Mouse (Mus musculus) limb, embryonic 11.5 days (tissue): ENCODE data around the gene Klhl26. TPM values are rescaled to one million over a fixed set of nuclear protein-coding genes. Genes with fewer than 3 reads are reported as not detected.

Experiments used
- ATAC-seq: fragments of 200-750 bp; cut with Nextera tagmentation; 2 replicates; pipeline ENCODE4 v1.8.0; 2017; ENCODE audit warnings: low read depth; ENCODE audit not compliant: insufficient number of reproducible peaks, low FRiP score, low TSS enrichment
- DNase-seq: peaks from one replicate; pipeline ENCODE4 v3.0.0-alpha.2; 2015; ENCODE audit warnings: low spot score
- H3K27ac ChIP-seq: fragments of 300-500 bp; sonication (generic); replicated peaks from 2 replicates; pipeline ENCODE4 v1.5.1; 2014; ENCODE audit warnings: low read depth, mild to moderate bottlenecking, low read length
- H3K27me3 ChIP-seq: fragments of 300-500 bp; sonication (generic); 2 replicates; pipeline ENCODE4 v1.6.1; 2014; ENCODE audit warnings: mild to moderate bottlenecking, low read length, mixed read lengths; ENCODE audit not compliant: control insufficient read depth, insufficient read depth
- H3K36me3 ChIP-seq: fragments of 300-500 bp; sonication (generic); 2 replicates; pipeline ENCODE4 v1.6.1; 2014; ENCODE audit warnings: mild to moderate bottlenecking, low read length, moderate library complexity, mixed read lengths; ENCODE audit not compliant: control insufficient read depth, insufficient read depth
- H3K4me1 ChIP-seq: fragments of 300-500 bp; sonication (generic); 2 replicates; pipeline ENCODE4 v1.6.1; 2014; ENCODE audit warnings: low read length, mixed read lengths; ENCODE audit not compliant: control insufficient read depth, insufficient read depth
- H3K4me2 ChIP-seq: fragments of 300-500 bp; sonication (generic); 2 replicates; pipeline ENCODE4 v1.6.1; 2014; ENCODE audit warnings: low read depth, mild to moderate bottlenecking, moderate library complexity; ENCODE audit not compliant: severe bottlenecking
- H3K4me3 ChIP-seq: fragments of 300-500 bp; sonication (generic); 2 replicates; pipeline ENCODE4 v1.5.1; 2014; ENCODE audit warnings: low read depth, low read length
- H3K9ac ChIP-seq: fragments of 300-500 bp; sonication (generic); 2 replicates; pipeline ENCODE4 v1.6.1; 2014; ENCODE audit warnings: mild to moderate bottlenecking, low read length
- H3K9me3 ChIP-seq: fragments of 300-500 bp; sonication (generic); 2 replicates; pipeline ENCODE4 v1.6.1; 2016; ENCODE audit warnings: low read length; ENCODE audit not compliant: control insufficient read depth
- WGBS: fragments of 180-500 bp; shearing (Covaris S2); extraction: QIAGEN DNeasy Blood & Tissue Kit; methylation state at CpG from one replicate; pipeline ENCODE4 v1.1.7; 2014; 5-methylcytosine and 5-hydroxymethylcytosine counted together
- polyA plus RNA-seq: library from polyadenylated mRNA; unstranded; fragments of >200 nt; fragmentation: Nextera tagmentation; extraction: Ambion mirVana; gene quantifications from 2 replicates; pipeline ENCODE4 v1.2.1, GENCODE M21; 2014

Gene Klhl26
- polyA plus RNA-seq, 1 experiment from 2014 or later = 18.9 TPM

DNA sequence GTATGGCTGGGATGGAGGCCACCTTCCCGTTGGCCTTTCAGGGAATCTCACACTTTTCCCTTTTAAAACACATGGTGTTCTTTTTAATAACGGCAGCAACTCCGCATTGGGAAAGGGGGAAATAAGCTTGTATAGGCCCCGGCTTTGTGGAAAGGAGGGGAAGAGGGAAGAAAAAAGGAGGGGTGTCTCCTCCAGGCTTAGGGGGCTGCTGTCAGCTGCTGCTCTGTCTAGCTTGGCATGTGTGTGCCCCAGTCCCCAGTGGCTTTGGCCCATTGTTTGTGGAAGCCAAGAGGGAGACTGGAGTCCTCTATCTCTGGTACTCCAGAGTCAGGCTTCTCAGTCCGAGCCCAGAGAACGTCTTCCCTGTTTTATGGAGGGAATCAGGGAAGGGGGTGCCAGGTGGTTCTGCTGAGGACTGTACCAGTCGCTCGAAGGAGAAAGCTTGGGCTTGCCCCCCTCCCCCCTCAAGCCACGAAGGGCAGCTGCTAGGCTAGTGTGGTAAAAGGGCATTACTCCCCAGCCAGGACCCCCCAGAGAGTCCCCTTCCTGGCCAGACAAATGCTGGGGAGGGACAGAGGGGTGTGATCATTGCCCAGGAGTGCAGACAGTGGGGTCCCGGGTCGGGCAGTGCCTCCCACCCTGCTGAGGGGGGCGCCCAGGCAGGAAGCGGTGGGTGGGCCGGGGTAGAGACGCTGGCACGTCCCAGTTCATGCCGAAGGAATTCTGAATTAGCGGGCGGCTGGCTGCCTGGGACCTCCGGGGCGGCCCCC, 18.4 kb upstream of the Klhl26 start:
- 1% methylated on average over 21 of the region's 21 CpGs for WGBS
- DNase-seq (peak; percentile 52), ATAC-seq (no peak)
- H3K4me2 ChIP-seq = peak overlapping the region; percentile 94
- no peaks in the 10 kb centered on the region for H3K9me3 ChIP-seq
- H3K4me1 ChIP-seq = peaks cover 51% of the 10 kb centered on the region
- H3K27me3 ChIP-seq = peaks cover 37% of the 10 kb centered on the region
- H3K4me3 ChIP-seq = peak overlapping the region; percentile 72
- H3K36me3 ChIP-seq = no peaks in the 10 kb centered on the region
- H3K9ac ChIP-seq = peak overlapping the region; percentile 75
- peak overlapping the region; percentile 69 for H3K27ac ChIP-seq

DNA sequence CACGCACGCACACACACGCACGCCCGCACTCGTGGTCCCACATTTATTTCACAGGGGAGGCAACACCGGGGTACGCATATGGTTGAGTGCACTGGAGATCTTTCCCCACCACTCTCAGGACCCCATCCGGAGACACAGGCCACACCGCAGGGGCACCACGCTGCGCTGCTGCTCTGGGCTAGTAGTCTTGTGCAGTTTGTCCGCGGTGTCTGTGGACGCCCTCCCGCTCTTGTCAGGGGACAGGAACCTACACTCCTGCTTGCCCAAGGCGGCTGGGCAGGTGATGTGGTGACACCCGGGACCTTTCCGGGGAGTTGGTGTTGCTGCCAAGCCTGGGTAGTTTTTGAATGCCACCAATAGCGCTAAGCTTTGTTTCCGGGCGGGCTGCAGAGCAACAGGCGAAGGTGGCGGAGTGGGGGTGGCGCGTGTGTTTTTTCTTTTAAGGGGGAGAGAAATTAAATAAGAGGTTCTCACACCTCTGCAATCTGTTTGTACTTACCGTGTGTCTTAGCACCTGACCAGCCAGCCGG, 17.7 kb upstream of the Klhl26 start:
- ATAC-seq (no peak), DNase-seq (peak; percentile 69)
- Histone ChIP-seq H3K4me1 (peaks cover 58% of the 10 kb centered on the region), H3K4me2 (peak overlapping the region; percentile 94), H3K9ac (peak overlapping the region; percentile 75), H3K9me3 (no peaks in the 10 kb centered on the region), H3K36me3 (no peaks in the 10 kb centered on the region), H3K27ac (peak overlapping the region; percentile 69; the same call in 1 of the 2 replicates), H3K4me3 (peak overlapping the region; percentile 72), H3K27me3 (peaks cover 37% of the 10 kb centered on the region)
- WGBS = 1% methylated on average over 28 of the region's 28 CpGs

DNA sequence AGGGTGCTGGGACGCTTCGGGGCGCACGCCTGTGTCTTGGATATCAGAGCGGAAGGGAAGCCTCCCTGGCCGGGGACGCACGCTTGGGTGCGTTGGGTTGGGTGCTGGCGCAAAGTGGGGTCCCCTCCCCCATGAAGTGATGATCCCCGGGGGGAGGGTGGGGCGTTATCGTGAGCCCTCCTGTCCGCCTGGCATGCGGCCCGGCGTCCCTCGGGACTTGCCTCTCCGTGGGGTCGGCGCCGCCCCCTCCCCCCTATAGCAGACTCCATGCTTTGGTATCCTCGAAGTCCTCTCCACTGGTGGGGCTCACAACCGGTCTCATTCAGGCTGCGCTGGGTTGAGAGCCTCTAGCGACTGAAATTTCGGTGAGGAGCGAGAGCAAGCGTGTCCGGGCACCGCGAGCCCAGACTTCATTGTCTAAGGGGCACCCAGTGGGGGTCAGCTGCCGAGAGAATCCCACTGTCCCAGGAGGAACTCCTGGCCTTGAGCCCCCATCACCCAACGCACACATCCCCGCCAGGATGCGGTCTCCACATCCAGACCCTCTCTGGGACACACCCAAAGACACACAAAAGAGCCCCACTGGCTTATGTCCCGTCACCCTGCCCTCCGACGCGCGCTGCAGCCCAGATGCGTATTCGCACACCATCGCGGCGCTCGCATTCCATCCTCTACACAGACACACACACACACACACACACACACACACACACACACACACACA, 17.1 kb upstream of the Klhl26 start:
- H3K36me3 ChIP-seq = no peaks in the 10 kb centered on the region
- no peaks in the 10 kb centered on the region for H3K9me3 ChIP-seq
- DNase-seq = peak; percentile 64
- H3K27me3 ChIP-seq = peaks cover 37% of the 10 kb centered on the region
- H3K9ac ChIP-seq = peak overlapping the region; percentile 75
- ATAC-seq = no peak
- H3K27ac ChIP-seq = peak overlapping the region; percentile 56
- peaks cover 64% of the 10 kb centered on the region for H3K4me1 ChIP-seq
- H3K4me3 ChIP-seq = peak overlapping the region; percentile 72
- peak overlapping the region; percentile 94 for H3K4me2 ChIP-seq
- 1% methylated on average over 47 of the region's 47 CpGs for WGBS

DNA sequence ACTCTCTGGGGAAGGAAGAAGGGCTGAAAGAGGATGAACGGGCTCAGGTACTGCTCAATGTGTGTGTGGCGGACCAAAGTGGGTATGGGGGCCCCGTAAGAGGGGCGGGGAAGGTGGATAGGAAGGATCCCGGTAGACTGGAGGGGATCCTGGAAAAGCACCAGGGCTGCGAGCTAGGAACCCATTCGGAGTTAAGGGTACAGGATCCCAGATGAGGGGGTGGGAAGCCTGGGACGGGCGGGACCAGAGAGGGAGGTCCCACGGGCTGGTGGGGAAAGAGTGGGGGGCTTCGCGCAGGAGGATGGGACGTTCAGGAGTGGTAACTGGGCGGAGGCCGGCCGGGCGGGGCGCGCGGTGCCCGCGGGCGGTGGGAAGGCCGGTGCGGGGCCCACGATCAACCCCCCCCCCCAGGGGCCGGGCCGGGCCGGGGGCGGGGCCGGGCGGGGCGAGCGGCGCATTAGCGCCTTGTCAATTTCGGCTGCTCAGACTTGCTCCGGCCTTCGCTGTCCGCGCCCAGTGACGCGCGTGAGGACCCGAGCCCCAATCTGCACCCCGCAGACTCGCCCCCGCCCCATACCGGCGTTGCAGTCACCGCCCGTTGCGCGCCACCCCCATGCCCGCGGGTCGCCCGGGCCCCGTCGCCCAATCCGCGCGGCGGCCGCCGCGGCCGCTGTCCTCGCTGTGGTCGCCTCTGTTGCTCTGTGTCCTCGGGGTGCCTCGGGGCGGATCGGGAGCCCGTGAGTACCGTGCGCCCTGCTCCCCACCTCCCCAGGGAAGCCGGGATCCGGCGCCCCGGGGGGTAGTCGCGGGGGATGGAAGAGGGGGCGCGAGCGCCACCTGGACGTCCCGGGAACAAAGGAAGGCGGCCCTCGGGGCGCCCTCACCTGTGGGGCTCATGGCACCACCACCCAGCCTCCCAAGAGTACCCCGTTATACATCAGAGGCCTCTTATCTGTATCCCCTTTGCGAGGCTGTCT, 16.2 kb upstream of the Klhl26 start, which contains the start of gene Crlf1:
TSS of gene Crlf1 (plus strand) at position 495 of the 977 bp plus-strand sequence.
- no peak for ATAC-seq

DNA sequence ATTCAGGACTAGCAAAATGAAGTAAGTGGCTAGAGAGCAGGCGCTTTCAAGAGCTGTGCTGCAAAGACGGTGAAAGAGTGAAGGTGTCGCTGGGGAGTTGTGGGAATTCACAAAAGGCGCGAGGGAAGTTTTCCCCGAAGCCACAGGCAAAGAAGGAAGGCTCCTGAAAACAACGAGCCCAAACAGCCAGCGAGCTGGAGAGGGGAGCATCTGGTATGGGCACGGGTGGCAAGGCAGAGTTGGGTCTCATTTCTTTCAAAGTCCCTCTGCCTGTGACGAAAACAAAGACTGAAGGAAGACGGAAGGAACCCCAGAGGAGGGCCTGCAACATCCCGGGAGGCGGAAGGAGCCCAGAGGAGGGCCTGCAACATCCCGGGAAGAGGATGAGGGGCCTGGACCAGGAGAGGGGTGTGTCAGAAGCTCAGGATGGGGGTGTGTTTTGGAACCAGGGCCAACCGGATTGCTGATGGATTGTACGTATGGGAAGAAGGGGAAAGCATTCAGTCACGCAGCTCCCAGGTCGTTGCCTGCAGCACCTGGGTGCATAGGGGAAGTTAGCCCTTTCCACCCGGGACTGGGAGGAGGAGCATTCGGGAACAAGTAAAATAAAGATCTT, 14.2 kb upstream of the Klhl26 start:
- Histone ChIP-seq H3K4me3 (no peak overlapping the region), H3K27ac (peak overlapping the region; percentile 73), H3K9ac (0 out of 2 replicates have a peak overlapping the region, but pooled peaks have one; percentile 23), H3K36me3 (no peaks in the 10 kb centered on the region), H3K4me1 (peaks cover 90% of the 10 kb centered on the region), H3K27me3 (peaks cover 39% of the 10 kb centered on the region), H3K9me3 (no peaks in the 10 kb centered on the region), H3K4me2 (peak overlapping the region; percentile 57; the same call in 1 of the 2 replicates)
- WGBS = 4% methylated on average over 20 of the region's 20 CpGs
- ATAC-seq = no peak
- peak; percentile 71 for DNase-seq

More for the DNA sequence above, 16.2 kb upstream of the Klhl26 start, which contains the start of gene Crlf1:
- Histone ChIP-seq H3K27ac (peak within 1 kb of the TSS; percentile 56), H3K36me3 (no peaks in the 10 kb centered on the region), H3K4me3 (peak within 1 kb of the TSS; percentile 72), H3K9me3 (no peaks in the 10 kb centered on the region), H3K4me1 (peaks cover 73% of the 10 kb centered on the region), H3K27me3 (peaks cover 37% of the 10 kb centered on the region), H3K4me2 (peak within 1 kb of the TSS; percentile 94), H3K9ac (peak within 1 kb of the TSS; percentile 75)
- peak; percentile 65 for DNase-seq
- under 1% methylated on average over 65 of the region's 93 CpGs for WGBS

DNA sequence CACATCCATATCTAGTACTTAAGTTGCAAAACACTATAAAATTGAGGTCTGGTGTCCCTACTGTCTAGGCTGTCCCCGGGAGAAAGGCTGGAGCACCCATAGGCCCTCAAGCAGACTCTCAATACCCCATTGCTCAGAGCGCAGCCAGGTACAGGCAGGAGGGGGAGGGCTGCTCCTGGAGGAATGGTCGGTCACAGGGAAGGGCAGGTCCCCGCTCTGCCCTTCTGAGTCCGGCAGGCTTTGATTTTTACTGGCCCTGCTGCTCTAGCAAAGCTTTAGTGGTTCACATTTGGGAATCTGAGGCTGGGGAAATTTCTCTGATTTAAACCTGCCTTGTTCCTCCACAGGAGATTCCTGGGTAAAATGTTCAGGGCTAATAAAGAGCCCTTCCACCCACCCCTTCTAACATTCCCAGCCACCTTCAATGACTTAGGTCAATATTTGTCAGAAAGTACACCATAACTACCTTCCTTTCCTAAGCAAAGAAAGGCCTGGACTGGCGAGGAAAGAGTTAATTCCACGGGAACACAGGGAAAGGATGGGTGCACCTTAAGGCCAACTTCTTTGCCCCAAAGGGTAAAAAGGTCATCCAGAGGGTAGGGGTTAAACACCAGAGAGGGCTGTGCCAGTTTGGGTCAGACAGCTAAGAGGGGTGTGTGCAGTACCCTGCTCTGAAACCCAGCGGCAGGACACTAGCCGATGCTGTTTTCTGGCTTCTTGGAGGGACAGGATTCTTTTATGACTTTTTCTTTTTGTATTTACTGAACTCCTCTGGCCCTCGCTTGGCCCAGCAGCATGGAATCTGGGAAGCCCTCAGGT, 13.5 kb upstream of the Klhl26 start:
- peak overlapping the region; percentile 57; the same call in 1 of the 2 replicates for H3K4me2 ChIP-seq
- no peaks in the 10 kb centered on the region for H3K36me3 ChIP-seq
- peaks cover 90% of the 10 kb centered on the region for H3K4me1 ChIP-seq
- WGBS = 4% methylated on average over 10 of the region's 10 CpGs
- no peaks in the 10 kb centered on the region for H3K9me3 ChIP-seq
- peak overlapping the region; percentile 27; the same call in 1 of the 2 replicates for H3K9ac ChIP-seq
- DNase-seq = peak; percentile 50
- H3K27ac ChIP-seq = peak overlapping the region; percentile 73
- peak overlapping the region; percentile 3; the same call in 1 of the 2 replicates for H3K4me3 ChIP-seq
- no peak for ATAC-seq
- H3K27me3 ChIP-seq = peaks cover 37% of the 10 kb centered on the region

DNA sequence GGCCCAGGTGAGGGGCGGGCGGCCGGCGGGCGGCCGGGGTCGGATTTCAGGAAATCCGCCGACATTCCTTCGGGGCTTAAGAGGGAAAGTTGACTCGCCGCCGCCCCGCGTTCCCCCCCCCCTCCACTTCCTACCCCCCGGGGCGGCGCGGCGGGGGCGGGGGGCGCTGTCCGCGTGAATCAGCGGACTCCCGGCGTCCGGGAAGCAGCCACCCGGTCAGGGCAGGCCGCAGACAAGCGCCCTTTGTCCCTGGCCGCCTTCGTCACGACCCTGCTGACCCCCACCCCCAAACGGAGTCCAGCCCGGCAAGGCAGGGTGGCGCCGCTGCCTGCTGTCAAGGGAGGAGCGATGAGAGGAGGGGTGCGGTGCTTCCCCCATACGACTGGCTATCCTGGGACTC, 12.8 kb upstream of the Klhl26 start:
- Histone ChIP-seq H3K9ac (peak overlapping the region; percentile 27), H3K9me3 (no peaks in the 10 kb centered on the region), H3K36me3 (no peaks in the 10 kb centered on the region), H3K27ac (peak overlapping the region; percentile 68), H3K4me1 (peaks cover 83% of the 10 kb centered on the region), H3K27me3 (peaks cover 32% of the 10 kb centered on the region), H3K4me3 (peak overlapping the region; percentile 3), H3K4me2 (peak overlapping the region; percentile 57)
- peak; percentile 62 for DNase-seq
- under 1% methylated on average over 38 of the region's 41 CpGs for WGBS
- no peak for ATAC-seq
